Mouse (Mus musculus) limb, embryonic 10.5 days (tissue): ENCODE measurements around the gene Klhl29. TPM values are rescaled to one million over a fixed set of nuclear protein-coding genes. Genes with fewer than 3 reads are reported as not detected.

Source experiments
- DNase-seq: peaks from one replicate; pipeline ENCODE4 v3.0.0-alpha.2; 2017; ENCODE audit warnings: low spot score
- H3K27ac ChIP-seq: fragments of 300-500 bp; sonication (generic); 2 replicates; pipeline ENCODE4 v1.5.1; 2016; ENCODE audit warnings: mild to moderate bottlenecking
- H3K27me3 ChIP-seq: fragments of 300-500 bp; sonication (generic); 2 replicates; pipeline ENCODE4 v1.6.1; 2016; ENCODE audit warnings: low read depth, mild to moderate bottlenecking; ENCODE audit not compliant: poor library complexity, severe bottlenecking
- H3K36me3 ChIP-seq: fragments of 300-500 bp; sonication (generic); 2 replicates; pipeline ENCODE4 v1.6.1; 2016; ENCODE audit warnings: mild to moderate bottlenecking, moderate library complexity
- H3K4me1 ChIP-seq: fragments of 300-500 bp; sonication (generic); 2 replicates; pipeline ENCODE4 v1.6.1; 2016
- H3K4me3 ChIP-seq: fragments of 300-500 bp; sonication (generic); 2 replicates; pipeline ENCODE4 v1.5.1; 2016; ENCODE audit warnings: mild to moderate bottlenecking, moderate library complexity
- H3K9me3 ChIP-seq: fragments of 300-500 bp; sonication (generic); replicated peaks from 2 replicates; pipeline ENCODE4 v1.6.1; 2016; ENCODE audit warnings: mild to moderate bottlenecking
- WGBS: fragments of 180-500 bp; shearing (Covaris S2); methylation state at CpG from one replicate; pipeline ENCODE4 v1.1.7; 2016; 5-methylcytosine and 5-hydroxymethylcytosine counted together
- polyA plus RNA-seq: library from polyadenylated mRNA; unstranded; fragments of >200 nt; fragmentation: Nextera tagmentation; extraction: Ambion mirVana; gene quantifications from 2 replicates; pipeline ENCODE4 v1.2.1, GENCODE M21; 2016

Gene Klhl29
- polyA plus RNA-seq, 1 experiment from 2014 or later = 1.4 TPM

- H3K9me3 ChIP-seq = no peaks in the 10 kb centered on the region
- H3K4me3 ChIP-seq = no peak overlapping the region
- no peaks in the 10 kb centered on the region for H3K36me3 ChIP-seq
- H3K4me1 ChIP-seq = peaks cover 67% of the 10 kb centered on the region
- no peak for DNase-seq
- H3K27me3 ChIP-seq = no peaks in the 10 kb centered on the region
- WGBS = 36% methylated on average over 13 of the region's 13 CpGs
- H3K27ac ChIP-seq = peak overlapping the region; percentile 77
Observed at GRCm38 (mm10) chr12:5213339-5214104, 162.0 kb downstream of the Klhl29 start.

GRCm38 (mm10) chr12:5211884-5212283 is 163.6 kb downstream of the Klhl29 start:
- H3K27me3 ChIP-seq = no peaks in the 10 kb centered on the region
- H3K9me3 ChIP-seq = no peaks in the 10 kb centered on the region
- WGBS = 93% methylated on average over 9 of the region's 9 CpGs
- peaks cover 71% of the 10 kb centered on the region for H3K4me1 ChIP-seq
- DNase-seq = no peak
- no peaks in the 10 kb centered on the region for H3K36me3 ChIP-seq
- H3K27ac ChIP-seq = peak overlapping the region; percentile 20; the same call in 1 of the 2 replicates
- H3K4me3 ChIP-seq = no peak overlapping the region

- H3K4me1 ChIP-seq = peaks cover 60% of the 10 kb centered on the region
- 81% methylated on average over 9 of the region's 9 CpGs for WGBS
- no peak for DNase-seq
Observed at GRCm38 (mm10) chr12:5210786-5211185, 164.7 kb downstream of the Klhl29 start.

GRCm38 (mm10) chr12:5207941-5208905 is 167.3 kb downstream of the Klhl29 start:
- Histone ChIP-seq H3K27me3 (no peaks in the 10 kb centered on the region), H3K27ac (peak overlapping the region; percentile 82), H3K4me1 (peaks cover 50% of the 10 kb centered on the region), H3K4me3 (no peak overlapping the region), H3K36me3 (no peaks in the 10 kb centered on the region), H3K9me3 (no peaks in the 10 kb centered on the region)
- DNase-seq = peak; percentile 84
- WGBS = 66% methylated on average over 17 of the region's 17 CpGs

More at GRCm38 (mm10) chr12:5210786-5211185, 164.7 kb downstream of the Klhl29 start:
- Histone ChIP-seq H3K27me3 (no peaks in the 10 kb centered on the region), H3K36me3 (no peaks in the 10 kb centered on the region), H3K9me3 (no peaks in the 10 kb centered on the region), H3K4me3 (no peak overlapping the region), H3K27ac (no peak overlapping the region)

DNA sequence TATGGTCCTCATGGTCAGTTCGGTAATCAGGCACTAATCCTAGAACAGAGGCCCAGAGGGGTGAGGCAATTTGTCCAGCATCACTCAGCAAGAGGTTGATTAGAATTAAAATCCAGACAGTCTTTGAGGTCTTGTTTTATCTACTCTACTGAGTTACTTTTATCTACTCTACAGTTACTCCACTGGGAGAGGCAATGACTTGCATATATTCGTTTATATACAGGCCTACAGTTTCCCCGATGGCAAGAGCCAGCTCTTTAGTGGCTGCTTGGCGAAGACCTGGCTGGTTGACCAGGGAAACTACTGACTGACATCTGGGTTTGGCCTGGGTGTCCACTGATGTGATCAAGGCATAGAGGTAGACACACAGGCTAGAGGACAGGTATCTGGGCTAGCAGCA is 168.3 kb downstream of the Klhl29 start:
- no peak for DNase-seq
- no peak overlapping the region for H3K4me3 ChIP-seq
- H3K9me3 ChIP-seq = no peaks in the 10 kb centered on the region
- H3K27me3 ChIP-seq = no peaks in the 10 kb centered on the region
- H3K27ac ChIP-seq = peak overlapping the region; percentile 25; the same call in 1 of the 2 replicates
- 93% methylated on average over 4 of the region's 4 CpGs for WGBS
- no peaks in the 10 kb centered on the region for H3K36me3 ChIP-seq
- peaks cover 44% of the 10 kb centered on the region for H3K4me1 ChIP-seq

DNA sequence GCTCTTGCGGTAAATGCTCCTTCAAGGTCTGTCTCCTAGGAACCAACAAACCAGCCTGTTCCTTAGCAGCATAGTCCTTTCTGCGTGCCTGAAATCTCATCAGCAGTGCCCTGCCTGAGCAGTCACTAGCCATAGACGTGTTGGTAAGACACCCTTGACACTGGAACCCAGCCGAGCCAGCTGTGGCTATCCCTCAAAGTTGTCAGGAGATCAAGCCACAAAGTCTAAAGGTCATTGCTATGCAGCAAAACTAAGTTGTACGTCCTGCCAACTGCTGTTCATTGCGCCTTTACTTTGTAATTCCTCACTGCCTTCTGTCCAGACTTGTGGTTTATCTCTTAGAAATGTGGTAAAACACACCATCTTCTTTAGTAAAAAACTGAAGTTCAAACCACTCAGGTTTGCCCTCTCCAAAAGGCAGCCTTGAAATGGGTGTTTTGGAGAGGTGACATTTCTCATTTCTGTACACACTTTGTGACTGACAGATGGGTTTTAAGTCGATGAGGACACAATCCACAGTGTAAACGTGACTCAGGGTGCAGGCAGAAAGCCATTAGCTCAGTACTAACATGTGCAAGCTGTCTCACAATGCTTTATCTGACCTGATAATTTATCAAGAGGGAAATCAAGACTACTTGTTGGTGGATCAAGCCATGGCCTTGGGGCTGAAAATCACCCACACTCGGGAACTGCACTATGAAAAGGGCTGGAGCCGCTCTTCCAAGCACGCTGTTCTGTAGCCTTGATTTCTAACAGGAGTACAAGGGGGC is 171.2 kb downstream of the Klhl29 start:
- Histone ChIP-seq H3K27me3 (no peaks in the 10 kb centered on the region), H3K36me3 (no peaks in the 10 kb centered on the region), H3K9me3 (no peaks in the 10 kb centered on the region), H3K27ac (0 out of 2 replicates have a peak overlapping the region, but pooled peaks have one; percentile 36), H3K4me1 (peaks cover 33% of the 10 kb centered on the region), H3K4me3 (no peak overlapping the region)
- WGBS = 71% methylated on average over 11 of the region's 11 CpGs
- DNase-seq = no peak

DNA sequence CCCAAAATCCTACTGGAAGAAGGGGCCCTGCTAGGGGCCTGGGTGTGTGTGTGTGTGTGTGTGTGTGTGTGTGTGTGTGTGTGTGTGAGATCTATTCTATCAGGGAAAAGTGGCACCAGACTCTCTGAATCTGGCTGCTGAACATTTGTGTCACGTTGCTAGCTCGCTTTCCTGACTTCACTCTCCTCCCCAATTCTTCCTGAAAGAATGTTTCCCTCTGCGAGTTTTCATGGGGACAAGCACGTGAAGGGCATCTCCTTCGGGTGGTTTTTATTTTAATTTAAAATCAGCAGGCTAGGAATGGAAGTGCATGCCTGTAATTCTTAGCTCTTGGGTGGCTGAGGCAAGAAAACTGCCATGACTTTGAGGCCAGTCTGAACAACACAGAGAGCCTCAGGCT is 172.1 kb downstream of the Klhl29 start:
- WGBS = 87% methylated on average over 5 of the region's 5 CpGs
- Histone ChIP-seq H3K36me3 (no peaks in the 10 kb centered on the region), H3K27ac (no peak overlapping the region), H3K27me3 (no peaks in the 10 kb centered on the region), H3K4me1 (peaks cover 27% of the 10 kb centered on the region), H3K4me3 (no peak overlapping the region), H3K9me3 (no peaks in the 10 kb centered on the region)
- DNase-seq = no peak

DNA sequence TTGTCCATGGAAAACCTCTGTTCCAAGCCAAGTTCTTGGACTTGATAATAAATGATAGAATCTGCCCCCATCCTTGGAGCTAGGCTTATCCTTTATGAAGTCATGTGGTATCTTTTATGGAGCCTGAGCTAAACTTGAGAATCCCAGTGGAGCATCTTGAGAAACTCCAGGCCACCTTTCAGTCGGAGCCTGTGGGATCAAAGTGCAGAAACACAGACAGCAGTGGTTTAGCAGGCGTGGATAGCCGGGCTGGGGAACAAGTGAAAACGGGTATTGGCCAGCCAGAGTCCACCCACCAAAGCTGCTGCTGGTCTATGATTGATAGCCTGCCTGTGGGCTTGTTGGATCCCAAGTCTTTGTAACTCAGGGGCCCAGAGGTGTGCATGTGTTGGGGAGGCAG is 177.2 kb downstream of the Klhl29 start:
- 25% methylated on average over 4 of the region's 4 CpGs for WGBS
- Histone ChIP-seq H3K9me3 (no peaks in the 10 kb centered on the region), H3K36me3 (no peaks in the 10 kb centered on the region), H3K27me3 (no peaks in the 10 kb centered on the region), H3K4me1 (peaks cover 18% of the 10 kb centered on the region; the same call in 1 of the 2 replicates), H3K4me3 (no peak overlapping the region), H3K27ac (no peak overlapping the region)
- no peak for DNase-seq

- no peak overlapping the region for H3K27ac ChIP-seq
- WGBS = 72% methylated on average over 6 of the region's 6 CpGs
- H3K4me1 ChIP-seq = peaks cover 53% of the 10 kb centered on the region
- DNase-seq = no peak
- no peaks in the 10 kb centered on the region for H3K9me3 ChIP-seq
- H3K36me3 ChIP-seq = no peaks in the 10 kb centered on the region
- no peaks in the 10 kb centered on the region for H3K27me3 ChIP-seq
- H3K4me3 ChIP-seq = no peak overlapping the region
Observed at GRCm38 (mm10) chr12:5194176-5194575, 181.3 kb downstream of the Klhl29 start.

DNA sequence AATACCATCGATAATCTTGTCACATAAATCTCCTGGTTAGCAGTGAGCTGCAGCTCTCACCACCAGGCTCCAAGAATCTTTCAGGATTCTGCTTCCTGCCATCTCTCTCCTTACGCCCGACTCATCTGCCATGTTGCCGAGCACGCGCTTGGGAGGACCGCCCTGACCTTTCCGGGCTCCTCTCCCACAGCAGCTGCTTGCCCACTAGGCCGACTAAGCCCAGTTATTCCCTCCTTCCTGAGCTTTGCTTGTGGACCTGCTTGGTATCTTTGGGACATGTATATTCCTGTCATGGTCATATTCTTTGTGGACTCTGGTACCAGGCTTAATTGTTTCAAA is 183.1 kb downstream of the Klhl29 start:
- no peaks in the 10 kb centered on the region for H3K27me3 ChIP-seq
- 44% methylated on average over 9 of the region's 9 CpGs for WGBS
- peak overlapping the region; percentile 74 for H3K27ac ChIP-seq
- H3K4me1 ChIP-seq = peaks cover 62% of the 10 kb centered on the region
- H3K36me3 ChIP-seq = no peaks in the 10 kb centered on the region
- H3K4me3 ChIP-seq = peak overlapping the region; percentile 36; the same call in 1 of the 2 replicates
- H3K9me3 ChIP-seq = no peaks in the 10 kb centered on the region
- no peak for DNase-seq

DNA sequence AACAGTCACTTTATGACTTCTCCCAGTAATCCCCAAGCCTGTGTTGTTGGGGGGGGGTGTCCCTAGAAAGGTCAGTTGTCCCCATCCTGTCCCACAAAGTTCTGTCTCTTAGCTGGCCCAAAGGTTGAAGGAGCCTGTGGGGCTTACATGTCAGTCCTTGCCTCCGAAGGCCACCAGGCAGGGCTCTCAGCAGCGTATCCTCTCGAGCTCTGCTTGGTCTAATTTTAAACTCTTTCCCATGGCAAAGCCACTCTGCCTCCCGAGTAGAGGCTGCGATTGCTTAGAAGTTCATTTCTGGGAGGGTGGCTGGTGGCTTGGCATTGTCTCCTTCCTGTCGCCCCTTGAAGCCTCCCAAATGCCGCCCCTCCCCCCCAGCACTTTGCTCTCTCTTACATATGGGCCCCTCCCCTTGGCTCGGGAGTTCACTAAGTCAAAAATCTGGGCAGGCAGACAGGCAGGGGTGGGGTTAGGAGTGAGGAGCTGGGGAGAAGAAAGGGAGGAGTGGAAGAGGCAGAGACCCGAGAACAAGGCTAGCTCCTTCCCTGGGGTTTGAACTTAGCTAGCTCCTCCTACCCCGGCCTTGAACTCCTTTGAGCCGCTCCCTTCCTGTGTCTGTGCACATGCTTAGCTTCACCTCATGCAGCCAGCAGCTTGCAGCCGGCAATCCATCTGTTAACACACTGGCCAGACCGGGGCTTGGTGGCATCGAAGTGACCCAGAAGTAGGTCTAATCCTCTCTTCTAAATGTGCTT is 183.7 kb downstream of the Klhl29 start:
- Histone ChIP-seq H3K4me3 (peak overlapping the region; percentile 36; the same call in 1 of the 2 replicates), H3K9me3 (no peaks in the 10 kb centered on the region), H3K27ac (peak overlapping the region; percentile 74), H3K36me3 (no peaks in the 10 kb centered on the region), H3K4me1 (peaks cover 65% of the 10 kb centered on the region), H3K27me3 (no peaks in the 10 kb centered on the region)
- 8% methylated on average over 14 of the region's 14 CpGs for WGBS
- peak; percentile 53 for DNase-seq

- H3K27ac ChIP-seq = peak overlapping the region; percentile 74
- no peaks in the 10 kb centered on the region for H3K27me3 ChIP-seq
- no peak overlapping the region for H3K4me3 ChIP-seq
- no peaks in the 10 kb centered on the region for H3K36me3 ChIP-seq
- 56% methylated on average over 4 of the region's 4 CpGs for WGBS
- peaks cover 71% of the 10 kb centered on the region for H3K4me1 ChIP-seq
- no peaks in the 10 kb centered on the region for H3K9me3 ChIP-seq
- no peak for DNase-seq
Observed at GRCm38 (mm10) chr12:5191206-5191605, 184.3 kb downstream of the Klhl29 start.
